Mouse (Mus musculus) limb, embryonic 14.5 days (tissue): ENCODE measurements around the gene Shpk. TPM values are rescaled to one million over a fixed set of nuclear protein-coding genes. Genes with fewer than 3 reads are reported as not detected.

Source experiments
- ATAC-seq: fragments of 200-750 bp; cut with Nextera tagmentation; 2 replicates; pipeline ENCODE4 v1.8.0; 2017; ENCODE audit warnings: low read depth, moderate number of reproducible peaks, moderate TSS enrichment; ENCODE audit not compliant: low FRiP score
- DNase-seq: peaks from one replicate; pipeline ENCODE4 v3.0.0-alpha.2; 2015; ENCODE audit warnings: low spot score
- H3K27ac ChIP-seq: fragments of 300-500 bp; sonication (generic); replicated peaks from 2 replicates; pipeline ENCODE4 v1.5.1; 2014; ENCODE audit warnings: low read depth, mild to moderate bottlenecking, low read length, moderate library complexity, mixed read lengths
- H3K27me3 ChIP-seq: fragments of 300-500 bp; sonication (generic); 2 replicates; pipeline ENCODE4 v1.6.1; 2014; ENCODE audit warnings: low read length, mixed read lengths; ENCODE audit not compliant: control insufficient read depth, insufficient read depth
- H3K36me3 ChIP-seq: fragments of 300-500 bp; sonication (generic); 2 replicates; pipeline ENCODE4 v1.6.1; 2014; ENCODE audit warnings: mild to moderate bottlenecking, low read length, moderate library complexity, mixed read lengths; ENCODE audit not compliant: control insufficient read depth, insufficient read depth
- H3K4me1 ChIP-seq: fragments of 300-500 bp; sonication (generic); 2 replicates; pipeline ENCODE4 v1.6.1; 2014; ENCODE audit warnings: antibody characterized with exemption, low read length, mixed read lengths; ENCODE audit not compliant: control insufficient read depth, insufficient read depth
- H3K4me2 ChIP-seq: fragments of 300-500 bp; sonication (generic); replicated peaks from 2 replicates; pipeline ENCODE4 v1.6.1; 2014; ENCODE audit warnings: low read depth, mild to moderate bottlenecking, low read length, moderate library complexity; ENCODE audit not compliant: severe bottlenecking
- H3K4me3 ChIP-seq: fragments of 300-500 bp; sonication (generic); replicated peaks from 2 replicates; pipeline ENCODE4 v1.5.1; 2014; ENCODE audit warnings: low read length
- H3K9ac ChIP-seq: fragments of 300-500 bp; sonication (generic); 2 replicates; pipeline ENCODE4 v1.6.1; 2014; ENCODE audit warnings: mild to moderate bottlenecking, low read depth, low read length, moderate library complexity; ENCODE audit not compliant: severe bottlenecking
- H3K9me3 ChIP-seq: fragments of 300-500 bp; sonication (generic); 2 replicates; pipeline ENCODE4 v1.6.1; 2016; ENCODE audit warnings: low read length; ENCODE audit not compliant: control insufficient read depth
- POLR2A ChIP-seq: fragments of 200-500 bp; IDR thresholded peaks from 2 replicates; pipeline ENCODE4 v1.8.0; 2012; ENCODE audit warnings: inconsistent platforms, mild to moderate bottlenecking, moderate library complexity, borderline replicate concordance; ENCODE audit not compliant: insufficient read depth, insufficient read length; ENCODE audit errors: extremely low read depth
- WGBS: fragments of 180-500 bp; shearing (Covaris S2); extraction: QIAGEN DNeasy Blood & Tissue Kit; methylation state at CpG from one replicate; pipeline ENCODE4 v1.1.7; 2014; 5-methylcytosine and 5-hydroxymethylcytosine counted together
- polyA plus RNA-seq, 2 experiments: library from polyadenylated mRNA; depleted of rRNA in 1 of 2; stranded (reverse) in 1 of 2; unstranded in 1 of 2; fragments of >200 nt; fragmentation: Nextera tagmentation in 1 of 2; extraction: Ambion mirVana in 1 of 2; gene quantifications; 2 replicates each; pipeline versions ENCODE4 v1.2.1 to v1.2.3; 2012 to 2014

Gene Shpk
- polyA plus RNA-seq, 2 experiments: 1.8 to 3.0 TPM

DNA sequence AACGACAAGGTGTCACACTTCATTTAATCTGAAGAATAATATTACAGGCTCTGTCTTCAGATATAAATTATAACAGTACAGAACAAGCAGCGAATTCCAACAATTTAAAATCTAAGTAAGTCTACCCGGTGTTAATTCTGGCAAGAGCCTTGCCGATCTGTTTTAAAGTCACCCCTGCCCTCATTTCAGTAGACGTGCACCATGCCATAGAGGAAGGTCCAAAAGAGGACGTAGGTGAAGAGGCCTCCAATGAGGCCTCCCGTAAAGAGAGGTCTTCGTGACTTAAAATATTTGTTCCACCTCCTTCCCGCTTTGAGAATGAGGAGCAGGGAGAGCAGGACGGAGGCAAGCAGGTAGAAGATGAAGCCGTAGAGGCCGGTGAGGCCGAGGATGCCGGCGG is 23.1 kb upstream of the Shpk start:
- DNase-seq (no peak), ATAC-seq (no peak)
- TF ChIP-seq POLR2A: no peak
- peak overlapping the region; percentile 98 for H3K4me3 ChIP-seq
- peak overlapping the region; percentile 84 for H3K27ac ChIP-seq
- H3K4me1 ChIP-seq: peaks cover 24% of the 10 kb centered on the region
- peaks cover 30% of the 10 kb centered on the region for H3K36me3 ChIP-seq
- peak overlapping the region; percentile 74 for H3K4me2 ChIP-seq
- H3K9ac ChIP-seq: peak overlapping the region; percentile 84
- H3K9me3 ChIP-seq: no peaks in the 10 kb centered on the region
- WGBS: 1% methylated on average over 14 of the region's 15 CpGs
- no peaks in the 10 kb centered on the region for H3K27me3 ChIP-seq

DNA sequence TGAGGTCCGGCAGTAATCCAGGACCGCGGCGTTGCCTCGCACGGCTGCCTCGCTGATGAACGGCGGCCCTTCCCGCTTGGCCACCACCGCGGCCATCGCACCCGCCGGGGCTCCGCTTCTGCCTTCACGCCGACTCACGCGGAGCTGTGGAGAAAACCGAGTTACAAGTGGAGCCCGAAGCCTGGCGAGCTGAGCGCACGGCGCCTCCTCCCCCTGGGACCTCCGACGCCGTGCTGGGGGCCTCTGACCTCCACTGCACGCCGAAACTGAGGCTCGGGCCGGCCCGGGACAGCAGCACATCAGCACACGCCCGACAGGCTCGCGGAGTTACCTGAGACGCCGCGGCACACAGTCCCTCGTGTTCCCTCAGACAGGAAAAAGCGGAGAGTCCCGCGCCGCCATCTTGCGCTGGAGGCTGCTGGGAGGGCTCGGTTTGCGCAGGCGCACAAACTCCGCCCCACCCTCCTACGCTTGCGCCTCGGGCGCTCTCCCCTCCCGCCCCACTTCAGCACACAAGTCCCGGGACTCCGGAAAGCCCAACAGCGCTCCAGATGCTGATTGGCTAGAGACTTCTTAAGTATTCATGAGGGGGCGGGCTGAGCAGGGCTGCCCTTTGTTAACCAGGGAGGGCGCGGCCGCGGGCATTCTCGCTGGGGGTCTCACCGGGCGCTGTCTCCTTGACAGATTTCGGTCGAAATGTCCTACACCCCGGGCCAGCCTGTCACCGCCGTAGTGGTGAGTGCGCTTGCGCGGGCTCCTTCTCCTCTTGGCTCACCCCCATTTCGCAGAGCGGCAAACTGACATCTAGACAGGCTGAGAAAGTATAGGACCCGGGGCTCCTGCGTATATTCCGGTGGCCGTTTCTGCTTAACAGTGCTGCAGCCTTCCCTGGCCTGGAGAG is 22.4 kb upstream of the Shpk start, which contains the start of the genes Emc6 and Tax1bp3:
Emc6 (minus strand) TSS at position 430 of the 901 bp plus-strand sequence.
Tax1bp3 (plus strand) TSS at position 476 of the 901 bp plus-strand sequence.
- Histone ChIP-seq H3K27ac (peak within 1 kb of the TSS; percentile 92), H3K4me2 (peak within 1 kb of the TSS; percentile 74), H3K9ac (peak within 1 kb of the TSS; percentile 84), H3K36me3 (peaks cover 31% of the 10 kb centered on the region), H3K27me3 (no peaks in the 10 kb centered on the region), H3K9me3 (no peaks in the 10 kb centered on the region), H3K4me3 (peak within 1 kb of the TSS; percentile 98), H3K4me1 (peaks cover 22% of the 10 kb centered on the region)
- peak; percentile 59; the same call in 1 of the 2 replicates for TF ChIP-seq POLR2A
- WGBS: 1% methylated on average over 34 of the region's 81 CpGs
- DNase-seq (peak; percentile 99), ATAC-seq (peak; percentile 97)

DNA sequence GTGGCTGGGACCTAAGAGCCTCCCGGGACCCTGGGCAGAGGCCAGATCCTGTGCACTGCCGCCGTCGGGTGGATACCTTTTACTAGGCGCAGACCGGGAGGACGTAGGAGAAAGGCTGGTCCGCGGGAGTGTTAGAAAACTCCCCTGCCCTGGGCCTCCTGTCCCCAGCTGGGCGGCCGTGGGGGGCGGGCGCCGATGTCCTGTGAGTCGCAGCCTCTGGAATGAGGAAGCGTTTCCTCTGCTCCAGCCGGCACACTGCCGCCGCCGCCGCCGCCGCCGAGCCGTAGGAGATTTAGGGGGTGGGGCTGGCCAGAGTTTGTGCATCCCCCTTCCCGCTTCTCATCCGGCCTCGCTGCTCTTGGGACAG is 21.8 kb upstream of the Shpk start:
- 0% methylated on average over 21 of the region's 28 CpGs for WGBS
- Histone ChIP-seq H3K9ac (peak overlapping the region; percentile 84), H3K27ac (peak overlapping the region; percentile 92), H3K4me3 (peak overlapping the region; percentile 98), H3K4me2 (peak overlapping the region; percentile 74), H3K36me3 (peaks cover 36% of the 10 kb centered on the region), H3K27me3 (no peaks in the 10 kb centered on the region), H3K4me1 (peaks cover 18% of the 10 kb centered on the region), H3K9me3 (no peaks in the 10 kb centered on the region)
- ATAC-seq (peak; percentile 84), DNase-seq (peak; percentile 84)
- TF ChIP-seq POLR2A: no peak

DNA sequence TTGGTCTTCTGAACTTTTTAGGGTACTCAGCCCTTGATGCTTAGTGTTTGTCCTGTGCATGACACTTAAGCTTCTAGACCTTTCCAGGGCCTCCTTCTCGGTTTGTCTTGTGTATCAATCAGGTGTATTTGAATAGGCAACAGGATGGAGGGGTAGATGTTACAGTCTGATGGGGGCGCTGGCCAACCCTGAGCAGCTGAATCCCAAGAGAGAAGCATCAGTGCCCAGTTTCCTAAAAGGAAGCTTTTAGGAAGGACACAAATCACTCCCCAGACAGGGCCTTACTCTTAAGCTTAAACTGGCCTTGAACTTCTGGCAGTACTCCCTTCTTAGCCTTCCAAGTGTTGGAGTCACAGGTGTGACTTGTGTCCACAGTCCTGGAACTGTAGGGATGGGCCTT is 21.4 kb upstream of the Shpk start:
- 0% methylated on average over 2 of the region's 2 CpGs for WGBS
- TF ChIP-seq POLR2A: no peak
- no peak for DNase-seq
- Histone ChIP-seq H3K4me1 (peaks cover 14% of the 10 kb centered on the region), H3K4me3 (peak overlapping the region; percentile 98), H3K4me2 (peak overlapping the region; percentile 74), H3K36me3 (peaks cover 38% of the 10 kb centered on the region), H3K9me3 (no peaks in the 10 kb centered on the region), H3K27me3 (no peaks in the 10 kb centered on the region), H3K27ac (peak overlapping the region; percentile 11; the same call in 1 of the 2 replicates), H3K9ac (peak overlapping the region; percentile 84)
- ATAC-seq: no peak

DNA sequence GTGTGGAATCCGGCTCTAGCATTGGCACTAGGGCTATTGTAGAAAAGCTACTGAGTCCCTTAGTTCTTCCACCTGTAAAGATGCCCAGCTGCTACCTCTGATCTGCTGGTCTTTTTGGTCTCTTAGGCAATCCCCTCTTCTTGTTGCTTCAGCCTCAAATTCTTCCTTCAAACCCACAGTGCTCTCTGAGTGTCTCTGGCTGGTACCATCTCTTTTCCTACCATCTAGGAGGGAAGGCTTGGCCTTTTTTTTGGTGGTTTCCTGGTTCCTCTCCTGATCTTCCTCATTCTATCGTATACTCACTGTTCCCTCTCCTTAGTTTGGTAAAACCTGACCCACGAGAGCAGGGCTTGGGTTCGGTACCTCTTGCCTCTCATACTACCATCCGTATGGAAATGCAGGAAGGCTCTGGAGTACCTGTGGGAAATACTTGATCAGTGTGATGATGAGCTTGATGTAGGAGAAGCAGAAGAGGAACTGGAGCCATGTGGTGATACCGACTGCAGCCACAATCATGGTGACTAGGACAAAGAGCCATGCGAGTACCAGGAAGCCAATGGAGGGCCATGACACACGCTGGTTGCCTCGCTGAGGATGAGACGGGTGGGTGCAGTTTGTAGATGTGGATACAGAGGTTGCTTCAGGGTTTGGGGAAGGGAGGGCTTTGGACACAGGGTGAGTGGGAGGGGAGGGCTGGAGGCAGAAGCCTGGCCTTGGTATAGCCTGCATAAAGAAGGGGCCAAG is 13.2 kb upstream of the Shpk start:
- Histone ChIP-seq H3K4me1 (no peaks in the 10 kb centered on the region), H3K36me3 (peaks cover 55% of the 10 kb centered on the region), H3K4me2 (no peak overlapping the region), H3K9me3 (no peaks in the 10 kb centered on the region), H3K27ac (no peak overlapping the region), H3K27me3 (no peaks in the 10 kb centered on the region), H3K4me3 (no peak overlapping the region), H3K9ac (no peak overlapping the region)
- TF ChIP-seq POLR2A: no peak
- WGBS: 91% methylated on average over 10 of the region's 10 CpGs
- DNase-seq: no peak
- ATAC-seq: no peak
